Mouse (Mus musculus): Measurements from ENCODE around the gene Fkbp6. TPM values are rescaled to one million over a fixed set of nuclear protein-coding genes. Genes with fewer than 3 reads are reported as not detected.

Gene Fkbp6
- polyA plus RNA-seq, 1 experiment from 2014 or later: 0.22 TPM

GRCm38 (mm10) chr5:135292001-135292400 lies 57.8 kb downstream of the Fkbp6 start:
- H3K27ac ChIP-seq: no peak overlapping the region
- WGBS: 95% methylated on average over 2 of the region's 2 CpGs
- no peak overlapping the region for H3K4me3 ChIP-seq
- no peak for DNase-seq (ENCODE audit: extremely low spot score, low spot score)
- no peaks in the 10 kb centered on the region for H3K9me3 ChIP-seq
- no peaks in the 10 kb centered on the region for H3K36me3 ChIP-seq (replicated peaks)
- no peaks in the 10 kb centered on the region for H3K27me3 ChIP-seq (ENCODE audit: poor library complexity, severe bottlenecking)
- peaks cover 15% of the 10 kb centered on the region for H3K4me1 ChIP-seq

- Histone ChIP-seq H3K27ac (peak overlapping the region; percentile 2; the same call in 1 of the 2 replicates), H3K4me3 (no peak overlapping the region), H3K36me3 (replicated peaks) (no peaks in the 10 kb centered on the region), H3K27me3 (ENCODE audit: poor library complexity, severe bottlenecking) (no peaks in the 10 kb centered on the region), H3K9me3 (no peaks in the 10 kb centered on the region), H3K4me1 (peaks cover 19% of the 10 kb centered on the region)
- WGBS: 41% methylated on average over 4 of the region's 4 CpGs
- no peak for DNase-seq (ENCODE audit: extremely low spot score, low spot score)
These were observed 58.7 kb downstream of the Fkbp6 start for GRCm38 (mm10) chr5:135291193-135291592.

GRCm38 (mm10) chr5:135290703-135291102 lies 59.1 kb downstream of the Fkbp6 start:
- WGBS: 87% methylated on average over 6 of the region's 6 CpGs
- Histone ChIP-seq H3K4me3 (no peak overlapping the region), H3K4me1 (peaks cover 22% of the 10 kb centered on the region), H3K9me3 (no peaks in the 10 kb centered on the region), H3K27ac (peak overlapping the region; percentile 2; the same call in 1 of the 2 replicates), H3K27me3 (ENCODE audit: poor library complexity, severe bottlenecking) (no peaks in the 10 kb centered on the region), H3K36me3 (replicated peaks) (no peaks in the 10 kb centered on the region)
- DNase-seq (ENCODE audit: extremely low spot score, low spot score): no peak

GRCm38 (mm10) chr5:135286926-135287325 lies 62.9 kb downstream of the Fkbp6 start:
- Histone ChIP-seq H3K27ac (no peak overlapping the region), H3K36me3 (replicated peaks) (no peaks in the 10 kb centered on the region), H3K4me3 (no peak overlapping the region), H3K9me3 (no peaks in the 10 kb centered on the region), H3K4me1 (peaks cover 25% of the 10 kb centered on the region), H3K27me3 (ENCODE audit: poor library complexity, severe bottlenecking) (no peaks in the 10 kb centered on the region)
- WGBS: 87% methylated on average over 5 of the region's 5 CpGs
- DNase-seq (ENCODE audit: extremely low spot score, low spot score): no peak

GRCm38 (mm10) chr5:135286185-135286584 lies 63.7 kb downstream of the Fkbp6 start:
- Histone ChIP-seq H3K27ac (peak overlapping the region; percentile 37; the same call in 1 of the 2 replicates), H3K27me3 (ENCODE audit: poor library complexity, severe bottlenecking) (no peaks in the 10 kb centered on the region), H3K4me1 (peaks cover 17% of the 10 kb centered on the region), H3K4me3 (no peak overlapping the region), H3K36me3 (replicated peaks) (no peaks in the 10 kb centered on the region), H3K9me3 (no peaks in the 10 kb centered on the region)
- DNase-seq (ENCODE audit: extremely low spot score, low spot score): peak; percentile 81
- WGBS: under 1% methylated on average over 6 of the region's 6 CpGs

GRCm38 (mm10) chr5:135285211-135285610 lies 64.6 kb downstream of the Fkbp6 start:
- Histone ChIP-seq H3K9me3 (no peaks in the 10 kb centered on the region), H3K27me3 (ENCODE audit: poor library complexity, severe bottlenecking) (no peaks in the 10 kb centered on the region), H3K4me3 (no peak overlapping the region), H3K36me3 (replicated peaks) (no peaks in the 10 kb centered on the region), H3K27ac (peak overlapping the region; percentile 63; the same call in 1 of the 2 replicates), H3K4me1 (peaks cover 15% of the 10 kb centered on the region)
- no peak for DNase-seq (ENCODE audit: extremely low spot score, low spot score)
- WGBS: 77% methylated on average over 3 of the region's 3 CpGs

- WGBS: 85% methylated on average over 9 of the region's 9 CpGs
- Histone ChIP-seq H3K9me3 (no peaks in the 10 kb centered on the region), H3K4me1 (peaks cover 22% of the 10 kb centered on the region), H3K27me3 (ENCODE audit: poor library complexity, severe bottlenecking) (peaks cover 27% of the 10 kb centered on the region), H3K4me3 (no peak overlapping the region), H3K36me3 (replicated peaks) (no peaks in the 10 kb centered on the region), H3K27ac (no peak overlapping the region)
- no peak for DNase-seq (ENCODE audit: extremely low spot score, low spot score)
These were observed 69.6 kb downstream of the Fkbp6 start for GRCm38 (mm10) chr5:135280226-135280625.

- Histone ChIP-seq H3K9me3 (no peaks in the 10 kb centered on the region), H3K4me3 (peak overlapping the region; percentile 42), H3K4me1 (peaks cover 46% of the 10 kb centered on the region), H3K27me3 (ENCODE audit: poor library complexity, severe bottlenecking) (peaks cover 41% of the 10 kb centered on the region), H3K36me3 (replicated peaks) (no peaks in the 10 kb centered on the region), H3K27ac (peak overlapping the region; percentile 66)
- 3% methylated on average over 36 of the region's 36 CpGs for WGBS
- peak; percentile 38 for DNase-seq (ENCODE audit: extremely low spot score, low spot score)
These were observed 73.2 kb downstream of the Fkbp6 start for GRCm38 (mm10) chr5:135276597-135276996.

GRCm38 (mm10) chr5:135274663-135275396 lies 75.0 kb downstream of the Fkbp6 start:
- Histone ChIP-seq H3K36me3 (replicated peaks) (no peaks in the 10 kb centered on the region), H3K27me3 (ENCODE audit: poor library complexity, severe bottlenecking) (peaks cover 41% of the 10 kb centered on the region), H3K9me3 (no peaks in the 10 kb centered on the region), H3K27ac (peak overlapping the region; percentile 79), H3K4me1 (peaks cover 51% of the 10 kb centered on the region), H3K4me3 (peak overlapping the region; percentile 30)
- 12% methylated on average over 15 of the region's 15 CpGs for WGBS
- DNase-seq (ENCODE audit: extremely low spot score, low spot score): peak; percentile 38

GRCm38 (mm10) chr5:135271563-135272165 lies 78.2 kb downstream of the Fkbp6 start:
- H3K4me3 ChIP-seq: no peak overlapping the region
- H3K36me3 ChIP-seq (replicated peaks): no peaks in the 10 kb centered on the region
- peak overlapping the region; percentile 12 for H3K27ac ChIP-seq
- no peaks in the 10 kb centered on the region for H3K9me3 ChIP-seq
- peaks cover 28% of the 10 kb centered on the region for H3K27me3 ChIP-seq (ENCODE audit: poor library complexity, severe bottlenecking)
- no peak for DNase-seq (ENCODE audit: extremely low spot score, low spot score)
- H3K4me1 ChIP-seq: peaks cover 47% of the 10 kb centered on the region
- 62% methylated on average over 12 of the region's 12 CpGs for WGBS

GRCm38 (mm10) chr5:135270361-135270760 lies 79.5 kb downstream of the Fkbp6 start:
- 90% methylated on average over 4 of the region's 4 CpGs for WGBS
- no peak overlapping the region for H3K4me3 ChIP-seq
- no peaks in the 10 kb centered on the region for H3K36me3 ChIP-seq (replicated peaks)
- no peaks in the 10 kb centered on the region for H3K9me3 ChIP-seq
- no peak for DNase-seq (ENCODE audit: extremely low spot score, low spot score)
- H3K27me3 ChIP-seq (ENCODE audit: poor library complexity, severe bottlenecking): peaks cover 15% of the 10 kb centered on the region
- H3K4me1 ChIP-seq: peaks cover 39% of the 10 kb centered on the region
- H3K27ac ChIP-seq: peak overlapping the region; percentile 61; the same call in 1 of the 2 replicates

- no peaks in the 10 kb centered on the region for H3K9me3 ChIP-seq
These were observed 80.4 kb downstream of the Fkbp6 start for GRCm38 (mm10) chr5:135269451-135269850.

GRCm38 (mm10) chr5:135264548-135264947 lies 85.3 kb downstream of the Fkbp6 start:
- Histone ChIP-seq H3K4me1 (peaks cover 35% of the 10 kb centered on the region), H3K4me3 (no peak overlapping the region; the same call in 1 of the 2 replicates), H3K27ac (peak overlapping the region; percentile 83), H3K36me3 (replicated peaks) (no peaks in the 10 kb centered on the region), H3K9me3 (no peaks in the 10 kb centered on the region), H3K27me3 (ENCODE audit: poor library complexity, severe bottlenecking) (no peaks in the 10 kb centered on the region)
- WGBS: 51% methylated on average over 9 of the region's 9 CpGs
- no peak for DNase-seq (ENCODE audit: extremely low spot score, low spot score)

More at GRCm38 (mm10) chr5:135269451-135269850, 80.4 kb downstream of the Fkbp6 start:
- Histone ChIP-seq H3K27me3 (ENCODE audit: poor library complexity, severe bottlenecking) (peaks cover 7% of the 10 kb centered on the region; the same call in 1 of the 2 replicates), H3K4me3 (no peak overlapping the region), H3K4me1 (peaks cover 39% of the 10 kb centered on the region), H3K27ac (0 out of 2 replicates have a peak overlapping the region, but pooled peaks have one; percentile 22), H3K36me3 (replicated peaks) (no peaks in the 10 kb centered on the region)
- 91% methylated on average over 8 of the region's 8 CpGs for WGBS
- DNase-seq (ENCODE audit: extremely low spot score, low spot score): no peak
